Mouse (Mus musculus): ENCODE results near the gene Acsl4. TPM values are rescaled to one million over a fixed set of nuclear protein-coding genes. Genes with fewer than 3 reads are reported as not detected.

The Acsl4 gene
- polyA plus RNA-seq, 1 experiment = 4.8 TPM

GRCm38 (mm10) chrX:142305010-142305868, 85.1 kb downstream of the Acsl4 start:
- 0 out of 2 replicates have a peak, but pooled peaks cover 2% of the 10 kb centered on the region for H3K27me3 ChIP-seq (ENCODE audit: control insufficient read depth, insufficient read depth, low read length)
- no peaks in the 10 kb centered on the region for H3K36me3 ChIP-seq (ENCODE audit: control insufficient read depth, insufficient read depth, low read length)
- no peak for TF ChIP-seq POLR2A (IDR thresholded peaks at IDR 0.05; ENCODE audit: control insufficient read depth, extremely low read depth, insufficient read depth, low read length, poor library complexity)
- TF ChIP-seq CTCF (IDR thresholded peaks at IDR 0.05; ENCODE audit: borderline replicate concordance, control insufficient read depth, extremely low read depth, insufficient read depth, low read length, poor library complexity) = no peak
- no peak overlapping the region for H3K27ac ChIP-seq (ENCODE audit: control insufficient read depth, insufficient read depth, low read length)
- DNase-seq = no peak
- 49% methylated on average over 31 of the region's 35 CpGs for WGBS
- H3K4me1 ChIP-seq (replicated peaks; ENCODE audit: control insufficient read depth, insufficient read depth, low read length) = no peaks in the 10 kb centered on the region
- no peak overlapping the region for H3K4me3 ChIP-seq (ENCODE audit: control insufficient read depth, insufficient read depth, low read length)

GRCm38 (mm10) chrX:142304592-142304991, 85.7 kb downstream of the Acsl4 start:
- no peak overlapping the region for H3K27ac ChIP-seq (ENCODE audit: control insufficient read depth, insufficient read depth, low read length)
- no peak overlapping the region for H3K4me3 ChIP-seq (ENCODE audit: control insufficient read depth, insufficient read depth, low read length)
- 0 out of 2 replicates have a peak, but pooled peaks cover 2% of the 10 kb centered on the region for H3K27me3 ChIP-seq (ENCODE audit: control insufficient read depth, insufficient read depth, low read length)
- H3K36me3 ChIP-seq (ENCODE audit: control insufficient read depth, insufficient read depth, low read length) = no peaks in the 10 kb centered on the region
- TF ChIP-seq CTCF (IDR thresholded peaks at IDR 0.05; ENCODE audit: borderline replicate concordance, control insufficient read depth, extremely low read depth, insufficient read depth, low read length, poor library complexity) (no peak), POLR2A (IDR thresholded peaks at IDR 0.05; ENCODE audit: control insufficient read depth, extremely low read depth, insufficient read depth, low read length, poor library complexity) (no peak)
- no peaks in the 10 kb centered on the region for H3K4me1 ChIP-seq (replicated peaks; ENCODE audit: control insufficient read depth, insufficient read depth, low read length)
- no peak for DNase-seq

GRCm38 (mm10) chrX:142303456-142303855, 86.9 kb downstream of the Acsl4 start:
- Histone ChIP-seq H3K27ac (ENCODE audit: control insufficient read depth, insufficient read depth, low read length) (no peak overlapping the region), H3K4me3 (ENCODE audit: control insufficient read depth, insufficient read depth, low read length) (no peak overlapping the region), H3K27me3 (ENCODE audit: control insufficient read depth, insufficient read depth, low read length) (0 out of 2 replicates have a peak, but pooled peaks cover 2% of the 10 kb centered on the region), H3K4me1 (replicated peaks; ENCODE audit: control insufficient read depth, insufficient read depth, low read length) (no peaks in the 10 kb centered on the region), H3K36me3 (ENCODE audit: control insufficient read depth, insufficient read depth, low read length) (no peaks in the 10 kb centered on the region)
- DNase-seq = no peak
- TF ChIP-seq CTCF (IDR thresholded peaks at IDR 0.05; ENCODE audit: borderline replicate concordance, control insufficient read depth, extremely low read depth, insufficient read depth, low read length, poor library complexity) = no peak
- no peak for TF ChIP-seq POLR2A (IDR thresholded peaks at IDR 0.05; ENCODE audit: control insufficient read depth, extremely low read depth, insufficient read depth, low read length, poor library complexity)
- WGBS = 55% methylated on average over 2 of the region's 2 CpGs

GRCm38 (mm10) chrX:142285905-142286304, 104.4 kb downstream of the Acsl4 start:
- Histone ChIP-seq H3K27me3 (ENCODE audit: control insufficient read depth, insufficient read depth, low read length) (no peaks in the 10 kb centered on the region), H3K36me3 (ENCODE audit: control insufficient read depth, insufficient read depth, low read length) (no peaks in the 10 kb centered on the region), H3K27ac (ENCODE audit: control insufficient read depth, insufficient read depth, low read length) (no peak overlapping the region), H3K4me1 (replicated peaks; ENCODE audit: control insufficient read depth, insufficient read depth, low read length) (no peaks in the 10 kb centered on the region), H3K4me3 (ENCODE audit: control insufficient read depth, insufficient read depth, low read length) (no peak overlapping the region)
- TF ChIP-seq POLR2A (IDR thresholded peaks at IDR 0.05; ENCODE audit: control insufficient read depth, extremely low read depth, insufficient read depth, low read length, poor library complexity) (no peak), CTCF (IDR thresholded peaks at IDR 0.05; ENCODE audit: borderline replicate concordance, control insufficient read depth, extremely low read depth, insufficient read depth, low read length, poor library complexity) (no peak)
- 65% methylated on average over 5 of the region's 5 CpGs for WGBS
- DNase-seq = no peak

- no peaks in the 10 kb centered on the region for H3K27me3 ChIP-seq (ENCODE audit: control insufficient read depth, insufficient read depth, low read length)
- DNase-seq = no peak
- H3K36me3 ChIP-seq (ENCODE audit: control insufficient read depth, insufficient read depth, low read length) = no peaks in the 10 kb centered on the region
- no peak for TF ChIP-seq POLR2A (IDR thresholded peaks at IDR 0.05; ENCODE audit: control insufficient read depth, extremely low read depth, insufficient read depth, low read length, poor library complexity)
- no peak for TF ChIP-seq CTCF (IDR thresholded peaks at IDR 0.05; ENCODE audit: borderline replicate concordance, control insufficient read depth, extremely low read depth, insufficient read depth, low read length, poor library complexity)
- WGBS = 65% methylated on average over 3 of the region's 3 CpGs
- no peak overlapping the region for H3K4me3 ChIP-seq (ENCODE audit: control insufficient read depth, insufficient read depth, low read length)
- H3K27ac ChIP-seq (ENCODE audit: control insufficient read depth, insufficient read depth, low read length) = no peak overlapping the region
- no peaks in the 10 kb centered on the region for H3K4me1 ChIP-seq (replicated peaks; ENCODE audit: control insufficient read depth, insufficient read depth, low read length)
Observed at GRCm38 (mm10) chrX:142276573-142276972, 113.8 kb downstream of the Acsl4 start.

GRCm38 (mm10) chrX:142276031-142276430, 114.3 kb downstream of the Acsl4 start:
- Histone ChIP-seq H3K4me3 (ENCODE audit: control insufficient read depth, insufficient read depth, low read length) (no peak overlapping the region), H3K27ac (ENCODE audit: control insufficient read depth, insufficient read depth, low read length) (no peak overlapping the region), H3K27me3 (ENCODE audit: control insufficient read depth, insufficient read depth, low read length) (no peaks in the 10 kb centered on the region), H3K36me3 (ENCODE audit: control insufficient read depth, insufficient read depth, low read length) (no peaks in the 10 kb centered on the region), H3K4me1 (replicated peaks; ENCODE audit: control insufficient read depth, insufficient read depth, low read length) (no peaks in the 10 kb centered on the region)
- 86% methylated on average over 3 of the region's 3 CpGs for WGBS
- TF ChIP-seq CTCF (IDR thresholded peaks at IDR 0.05; ENCODE audit: borderline replicate concordance, control insufficient read depth, extremely low read depth, insufficient read depth, low read length, poor library complexity) = no peak
- TF ChIP-seq POLR2A (IDR thresholded peaks at IDR 0.05; ENCODE audit: control insufficient read depth, extremely low read depth, insufficient read depth, low read length, poor library complexity) = no peak
- no peak for DNase-seq

Other genes starting within 250 kb of the Acsl4 start
- gene Gucy2f, start 193.6 kb downstream of the Acsl4 start, polyA plus RNA-seq (2012; rRNA removed) = not detected in 2 replicates
- 1.2 and 1.5 TPM in 2 replicates for gene Nxt2, start 163.8 kb downstream of the Acsl4 start, polyA plus RNA-seq (2012; rRNA removed)
- gene Kcne1l, start 84.2 kb downstream of the Acsl4 start, polyA plus RNA-seq (2012; rRNA removed) = 0.77 and 0.86 TPM in 2 replicates

All from thymus, adult 2 months (tissue).